Mouse (Mus musculus) myocyte (in vitro differentiated cells): Measurements from ENCODE around the gene Lif. TPM values are rescaled to one million over a fixed set of nuclear protein-coding genes. Genes with fewer than 3 reads are reported as not detected.
A peak's percentile ranks its signal among the peaks of the same experiment; 100 is the strongest.

Source experiments
- H3K27me3 ChIP-seq: one replicate; pipeline ENCODE4 v1.6.1; 2011; ENCODE audit not compliant: control insufficient read depth, insufficient read depth, insufficient read length
- H3K36me3 ChIP-seq: one replicate; pipeline ENCODE4 v1.6.1; 2011; ENCODE audit not compliant: control insufficient read depth, insufficient read depth
- H3K4me2 ChIP-seq: one replicate; pipeline ENCODE4 v1.6.1; 2011; ENCODE audit warnings: low read depth, control low read depth
- H3K4me3 ChIP-seq: one replicate; pipeline ENCODE4 v1.5.1; 2011; ENCODE audit warnings: mild to moderate bottlenecking, control low read depth, moderate library complexity
- H3K79me2 ChIP-seq: one replicate; pipeline ENCODE4 v1.6.1; 2011; ENCODE audit not compliant: control insufficient read depth, insufficient read depth
- H3ac ChIP-seq: one replicate; pipeline ENCODE4 v1.6.1; 2011; ENCODE audit not compliant: control insufficient read depth, insufficient read length
- CEBPB ChIP-seq: IDR thresholded peaks from 2 replicates; pipeline ENCODE4 v1.6.1; 2011; ENCODE audit warnings: mild to moderate bottlenecking, moderate library complexity; ENCODE audit not compliant: poor library complexity, insufficient read depth, severe bottlenecking
- E2F4 ChIP-seq: IDR thresholded peaks from one replicate; pipeline ENCODE4 v1.6.1; 2011; ENCODE audit warnings: mild to moderate bottlenecking, control low read depth, moderate library complexity; ENCODE audit not compliant: insufficient read depth
- MAX ChIP-seq: IDR thresholded peaks from one replicate; pipeline ENCODE4 v1.6.1; 2011; ENCODE audit warnings: low read depth, mild to moderate bottlenecking, control low read depth
- MYOD1 ChIP-seq, 3 experiments: IDR thresholded peaks; one replicate each; pipeline ENCODE4 v1.6.1; 2011; ENCODE audit warnings: control low read depth in 2 of 3, low read depth in 2 of 3, mild to moderate bottlenecking in 2 of 3, moderate library complexity in 1 of 3; ENCODE audit not compliant: insufficient read length in 2 of 3, control insufficient read depth in 1 of 3
- MYOG ChIP-seq, 3 experiments: IDR thresholded peaks; one replicate each; pipeline ENCODE4 v1.6.1; 2011; ENCODE audit warnings: control low read depth in 2 of 3, low read depth in 2 of 3, mild to moderate bottlenecking in 2 of 3; ENCODE audit not compliant: insufficient read length in 2 of 3, control insufficient read depth in 1 of 3, insufficient read depth in 1 of 3
- POLR2A ChIP-seq: IDR thresholded peaks from one replicate; pipeline ENCODE4 v1.6.1; 2011; ENCODE audit warnings: low read depth, mild to moderate bottlenecking, control low read depth, moderate library complexity; ENCODE audit not compliant: insufficient read length
- POLR2AphosphoS2 ChIP-seq: IDR thresholded peaks from one replicate; pipeline ENCODE4 v1.6.1; 2011; ENCODE audit warnings: low read depth, control low read depth; ENCODE audit not compliant: insufficient read length
- REST ChIP-seq: IDR thresholded peaks from one replicate; pipeline ENCODE4 v1.6.1; 2011; ENCODE audit warnings: mild to moderate bottlenecking, control low read depth, moderate library complexity; ENCODE audit not compliant: insufficient read depth, insufficient read length
- SRF ChIP-seq: IDR thresholded peaks from one replicate; pipeline ENCODE4 v1.6.1; 2011; ENCODE audit warnings: low read depth; ENCODE audit not compliant: control insufficient read depth, insufficient read length
- TCF12 ChIP-seq: IDR thresholded peaks from one replicate; pipeline ENCODE4 v1.6.1; 2011; ENCODE audit warnings: mild to moderate bottlenecking, control low read depth; ENCODE audit not compliant: poor library complexity, insufficient read depth, severe bottlenecking
- TCF3 ChIP-seq: IDR thresholded peaks from one replicate; pipeline ENCODE4 v1.6.1; 2011; ENCODE audit warnings: low read depth, control low read depth; ENCODE audit not compliant: insufficient read length
- USF1 ChIP-seq: IDR thresholded peaks from one replicate; pipeline ENCODE4 v1.6.1; 2011; ENCODE audit warnings: low read depth, mild to moderate bottlenecking, control low read depth, moderate library complexity
- polyA plus RNA-seq: library from polyadenylated mRNA; unstranded; fragments of >200 nt; fragmentation: generic; extraction: Trizol; gene quantifications from one replicate; pipeline ENCODE4 v1.2.1, GENCODE M21; 2012; ENCODE audit warnings: missing spikeins

The Lif gene
- polyA plus RNA-seq, 1 experiment: 5.2 TPM

DNA sequence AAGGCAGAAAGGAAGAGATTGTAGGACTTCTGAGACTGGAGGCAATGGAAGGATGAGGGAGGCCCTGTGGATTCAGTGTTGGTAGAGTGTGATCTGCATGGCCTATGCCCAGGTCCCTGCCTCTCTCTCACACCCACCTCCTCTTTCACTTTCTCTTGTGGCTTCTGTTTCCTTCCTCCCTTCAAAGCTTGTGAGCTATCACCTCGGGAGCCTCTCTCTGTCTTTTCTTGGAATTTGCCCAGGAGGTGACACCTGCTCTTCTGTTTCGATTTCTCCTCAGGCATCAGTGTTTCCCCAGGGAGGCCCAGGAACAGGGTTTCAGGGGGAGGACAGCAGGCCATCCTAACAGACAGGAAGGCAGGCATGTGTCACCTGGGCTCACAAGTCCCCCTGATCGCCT lies 31.9 kb downstream of the Lif start:
- Histone ChIP-seq H3K4me3 (no peak overlapping the region), H3K79me2 (no peaks in the 10 kb centered on the region), H3K27me3 (no peaks in the 10 kb centered on the region), H3ac (no peak overlapping the region), H3K36me3 (no peaks in the 10 kb centered on the region), H3K4me2 (no peak overlapping the region)
- TF ChIP-seq POLR2A: no peak
- TF ChIP-seq SRF: no peak
- TF ChIP-seq POLR2AphosphoS2: no peak
- no peak for TF ChIP-seq USF1
- TF ChIP-seq TCF12: no peak
- TF ChIP-seq TCF3: no peak
- no peak for TF ChIP-seq E2F4
- TF ChIP-seq MYOG (IDR thresholded peaks at IDR 0.05; ENCODE audit: control insufficient read depth in 1 of 3, insufficient read depth in 1 of 3, insufficient read length in 2 of 3, low read depth in 2 of 3): no peak
- no peak for TF ChIP-seq CEBPB
- TF ChIP-seq REST: no peak
- TF ChIP-seq MYOD1 (IDR thresholded peaks at IDR 0.05; ENCODE audit: control insufficient read depth in 1 of 3, insufficient read length in 2 of 3, low read depth in 2 of 3): no peak
- TF ChIP-seq MAX: no peak

DNA sequence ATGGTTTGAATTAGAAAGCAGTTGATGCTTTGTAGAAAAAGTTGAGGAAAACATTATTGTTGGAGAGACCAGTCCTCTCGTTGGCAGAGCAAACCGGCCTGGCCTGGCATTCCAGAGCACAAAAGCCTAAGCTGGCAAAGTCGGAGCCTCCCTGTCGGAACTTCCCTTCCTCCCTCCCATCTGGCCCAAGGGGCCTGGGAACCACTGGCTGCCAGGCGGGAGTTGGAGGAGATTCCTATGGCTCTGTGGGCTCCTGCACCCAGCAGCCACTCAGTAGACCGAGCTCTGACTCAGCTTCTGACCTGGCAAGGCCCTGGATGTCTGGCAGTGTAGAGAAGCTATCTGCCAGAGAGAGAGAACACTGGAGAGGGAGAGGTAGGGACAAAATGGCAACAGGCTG lies 34.3 kb downstream of the Lif start:
- H3K79me2 ChIP-seq: no peaks in the 10 kb centered on the region
- H3K27me3 ChIP-seq: no peaks in the 10 kb centered on the region
- H3ac ChIP-seq: no peak overlapping the region
- H3K36me3 ChIP-seq: no peaks in the 10 kb centered on the region
- no peak overlapping the region for H3K4me3 ChIP-seq
- peak in 1 of 3 experiments; percentile 13 for TF ChIP-seq MYOD1 (IDR thresholded peaks at IDR 0.05; ENCODE audit: control insufficient read depth in 1 of 3, insufficient read length in 2 of 3, low read depth in 2 of 3)
- no peak for TF ChIP-seq REST
- TF ChIP-seq MYOG (IDR thresholded peaks at IDR 0.05; ENCODE audit: control insufficient read depth in 1 of 3, insufficient read depth in 1 of 3, insufficient read length in 2 of 3, low read depth in 2 of 3): peak in 1 of 3 experiments; percentile 2
- peak overlapping the region; percentile 46 for H3K4me2 ChIP-seq

DNA sequence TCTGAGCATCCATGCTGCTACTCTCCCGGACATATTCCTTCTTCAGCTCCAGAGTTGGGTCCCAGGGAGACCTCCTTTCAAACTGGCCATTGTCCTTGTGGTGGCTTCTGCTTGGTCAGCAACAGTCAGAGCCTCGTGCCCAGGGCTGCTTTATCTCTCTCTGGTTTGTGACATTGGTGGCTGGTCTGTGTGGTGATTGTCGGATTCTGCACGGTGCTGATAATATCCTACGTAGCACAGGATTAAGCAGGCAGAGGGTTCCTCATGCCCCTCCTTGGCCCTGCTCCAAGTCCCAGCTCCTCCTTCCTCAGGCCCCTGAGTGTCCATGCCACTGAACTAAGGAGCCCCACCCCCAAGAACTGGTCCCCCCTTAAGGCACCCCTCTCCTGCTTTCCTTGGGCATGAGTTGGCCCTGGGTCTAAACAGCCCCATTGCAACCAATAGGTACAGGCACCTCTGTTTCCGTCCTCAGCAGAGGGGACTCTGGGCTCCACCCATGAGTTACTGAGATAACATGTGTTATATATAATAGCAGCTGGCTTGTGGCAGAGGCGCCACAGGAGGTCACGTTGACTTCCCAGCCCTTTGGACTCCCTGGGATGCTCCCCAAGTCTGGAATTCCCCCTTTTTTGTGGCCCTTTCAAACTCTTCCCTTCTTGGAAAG lies 35.0 kb downstream of the Lif start:
- H3K27me3 ChIP-seq: no peaks in the 10 kb centered on the region
- no peak for TF ChIP-seq E2F4
- peak in 2 of 3 experiments; percentile 27 to 50 for TF ChIP-seq MYOD1 (IDR thresholded peaks at IDR 0.05; ENCODE audit: control insufficient read depth in 1 of 3, insufficient read length in 2 of 3, low read depth in 2 of 3)
- TF ChIP-seq CEBPB: no peak
- no peak for TF ChIP-seq TCF12
- TF ChIP-seq MYOG (IDR thresholded peaks at IDR 0.05; ENCODE audit: control insufficient read depth in 1 of 3, insufficient read depth in 1 of 3, insufficient read length in 2 of 3, low read depth in 2 of 3): peak in 2 of 3 experiments; percentile 28 to 59
- H3K4me3 ChIP-seq: no peak overlapping the region
- H3K36me3 ChIP-seq: no peaks in the 10 kb centered on the region
- H3K4me2 ChIP-seq: peak overlapping the region; percentile 51
- no peak overlapping the region for H3ac ChIP-seq
- no peaks in the 10 kb centered on the region for H3K79me2 ChIP-seq

DNA sequence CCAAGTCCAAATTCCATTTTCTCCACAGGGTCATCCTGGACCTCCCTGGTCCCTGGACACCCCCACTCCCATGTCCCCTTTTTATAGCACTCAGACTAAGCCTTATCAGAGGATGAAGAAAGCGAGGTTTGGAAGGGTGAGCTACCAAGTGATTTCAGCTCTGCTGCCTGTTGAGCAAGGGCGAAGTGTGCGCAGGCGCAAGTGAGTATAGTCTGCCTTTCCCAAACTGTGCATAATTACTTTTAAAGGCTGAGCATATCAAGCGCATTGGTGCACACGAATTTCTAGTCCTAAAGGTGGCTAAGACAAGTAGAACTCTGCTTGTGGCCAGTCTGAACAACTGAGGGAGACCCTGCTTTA lies 35.5 kb downstream of the Lif start:
- Histone ChIP-seq H3K36me3 (no peaks in the 10 kb centered on the region), H3K4me3 (no peak overlapping the region), H3K4me2 (peak overlapping the region; percentile 51), H3K79me2 (no peaks in the 10 kb centered on the region), H3ac (no peak overlapping the region), H3K27me3 (no peaks in the 10 kb centered on the region)
- no peak for TF ChIP-seq USF1
- no peak for TF ChIP-seq MYOD1 (IDR thresholded peaks at IDR 0.05; ENCODE audit: control insufficient read depth in 1 of 3, insufficient read length in 2 of 3, low read depth in 2 of 3)
- TF ChIP-seq REST: no peak
- TF ChIP-seq TCF3: no peak
- TF ChIP-seq CEBPB: no peak
- no peak for TF ChIP-seq POLR2A
- TF ChIP-seq E2F4: no peak
- no peak for TF ChIP-seq MAX
- TF ChIP-seq POLR2AphosphoS2: no peak
- no peak for TF ChIP-seq TCF12
- no peak for TF ChIP-seq MYOG (IDR thresholded peaks at IDR 0.05; ENCODE audit: control insufficient read depth in 1 of 3, insufficient read depth in 1 of 3, insufficient read length in 2 of 3, low read depth in 2 of 3)
- TF ChIP-seq SRF: no peak

DNA sequence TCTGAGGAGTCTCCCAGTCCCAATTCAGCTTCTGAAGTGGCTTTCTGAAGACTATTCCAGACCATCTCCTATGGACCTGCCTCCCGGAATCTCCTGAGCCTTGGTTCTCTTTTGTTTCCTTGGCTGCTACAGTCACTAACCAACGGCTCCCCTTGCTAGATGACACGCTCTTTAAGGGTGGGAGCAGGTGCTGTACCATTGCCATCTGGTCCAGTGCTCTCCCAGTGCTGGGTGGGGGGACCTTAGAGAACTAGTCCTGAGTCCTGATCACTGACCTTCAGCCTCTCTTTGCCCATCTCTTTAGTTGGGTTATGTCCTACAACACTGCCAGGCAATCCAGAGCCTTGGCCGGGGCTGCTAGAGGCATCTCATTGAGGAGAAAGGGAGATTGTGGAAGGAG lies 36.1 kb downstream of the Lif start:
- H3K4me3 ChIP-seq: no peak overlapping the region
- TF ChIP-seq MYOD1 (IDR thresholded peaks at IDR 0.05; ENCODE audit: control insufficient read depth in 1 of 3, insufficient read length in 2 of 3, low read depth in 2 of 3) (peak in 2 of 3 experiments; percentile 57 to 76), MYOG (IDR thresholded peaks at IDR 0.05; ENCODE audit: control insufficient read depth in 1 of 3, insufficient read depth in 1 of 3, insufficient read length in 2 of 3, low read depth in 2 of 3) (no peak)

More for the DNA sequence above, 36.1 kb downstream of the Lif start:
- H3K4me2 ChIP-seq: peak overlapping the region; percentile 51
- H3K79me2 ChIP-seq: no peaks in the 10 kb centered on the region
- H3ac ChIP-seq: no peak overlapping the region
- H3K36me3 ChIP-seq: no peaks in the 10 kb centered on the region
- no peaks in the 10 kb centered on the region for H3K27me3 ChIP-seq
